Mouse (Mus musculus) monocyte, adult 59 days (primary cell): ENCODE data around the gene Lgr5. TPM values are rescaled to one million over a fixed set of nuclear protein-coding genes. Genes with fewer than 3 reads are reported as not detected.

ENCODE experiments used
- total RNA-seq, 2 experiments: library from RNA; stranded (reverse); gene quantifications; one replicate each; pipeline ENCODE4 v1.2.4; 2023

Lgr5 gene
- not detected for total RNA-seq

GRCm38 (mm10) chr10:115587301-115587969 lies at the start of gene Lgr5:
Lgr5 (minus strand) TSS chr10:115587780.

GRCm38 (mm10) chr10:115569712-115570491 lies 17.7 kb downstream of the Lgr5 start, which contains the start of gene A930009A15Rik:
A930009A15Rik (plus strand) TSS chr10:115569986.

Other genes starting within 250 kb of the Lgr5 start
- gene Tmem19, start 225.3 kb downstream of the Lgr5 start, total RNA-seq = 10 to 100 TPM; 22.5 to 22.8 TPM
- gene Thap2, start 203.3 kb downstream of the Lgr5 start, total RNA-seq = 1 to 10 TPM; 5.9 to 8.6 TPM
- 10 to 100 TPM; 68.8 to 74.7 TPM for gene Zfc3h1, start 202.8 kb downstream of the Lgr5 start, total RNA-seq
- gene A930009A15Rik, start 17.8 kb downstream of the Lgr5 start, total RNA-seq = not detected
- gene Tspan8, start 229.1 kb upstream of the Lgr5 start, total RNA-seq = under 1 TPM; 0.39 to 0.67 TPM